Mouse (Mus musculus) stomach, embryonic 16.5 days (tissue): ENCODE data around the gene Spindoc. TPM values are rescaled to one million over a fixed set of nuclear protein-coding genes. Genes with fewer than 3 reads are reported as not detected.
A peak's percentile ranks its signal among the peaks of the same experiment; 100 is the strongest.

Experiments
- ATAC-seq: fragments of 200-750 bp; cut with Nextera tagmentation; 2 replicates; pipeline ENCODE4 v1.8.0; 2017; ENCODE audit warnings: moderate number of reproducible peaks, moderate TSS enrichment; ENCODE audit not compliant: insufficient read depth, low FRiP score
- H3K27ac ChIP-seq: fragments of 300-500 bp; sonication (generic); 2 replicates; pipeline ENCODE4 v1.5.1; 2014; ENCODE audit warnings: low read length
- H3K27me3 ChIP-seq: fragments of 300-500 bp; sonication (generic); 2 replicates; pipeline ENCODE4 v1.6.1; 2014; ENCODE audit warnings: low read length, control low read depth, mixed read lengths; ENCODE audit not compliant: control insufficient read depth, insufficient read depth
- H3K36me3 ChIP-seq: fragments of 300-500 bp; sonication (generic); 2 replicates; pipeline ENCODE4 v1.6.1; 2014; ENCODE audit warnings: low read length; ENCODE audit not compliant: control insufficient read depth, insufficient read depth
- H3K4me1 ChIP-seq: fragments of 300-500 bp; sonication (generic); 2 replicates; pipeline ENCODE4 v1.6.1; 2014; ENCODE audit warnings: low read length, control low read depth, mixed read lengths; ENCODE audit not compliant: control insufficient read depth, insufficient read depth
- H3K4me2 ChIP-seq: fragments of 300-500 bp; sonication (generic); 2 replicates; pipeline ENCODE4 v1.6.1; 2014; ENCODE audit warnings: low read depth, low read length, mixed read lengths
- H3K4me3 ChIP-seq: fragments of 300-500 bp; sonication (generic); replicated peaks from 2 replicates; pipeline ENCODE4 v1.5.1; 2014; ENCODE audit warnings: mild to moderate bottlenecking, low read length
- H3K9ac ChIP-seq: fragments of 300-500 bp; sonication (generic); 2 replicates; pipeline ENCODE4 v1.6.1; 2014; ENCODE audit warnings: low read length
- H3K9me3 ChIP-seq: fragments of 300-500 bp; sonication (generic); replicated peaks from 2 replicates; pipeline ENCODE4 v1.6.1; 2016; ENCODE audit warnings: low read length, control low read depth; ENCODE audit not compliant: control insufficient read depth
- WGBS: fragments of 180-500 bp; shearing (Covaris S2); extraction: QIAGEN DNeasy Blood & Tissue Kit; methylation state at CpG from one replicate; pipeline ENCODE4 v1.1.7; 2014; 5-methylcytosine and 5-hydroxymethylcytosine counted together
- polyA plus RNA-seq: library from polyadenylated mRNA; unstranded; fragments of >200 nt; fragmentation: Nextera tagmentation; extraction: Ambion mirVana; gene quantifications from 2 replicates; pipeline ENCODE4 v1.2.1, GENCODE M21; 2015

Gene Spindoc
- polyA plus RNA-seq, 1 experiment from 2014 or later: 19.8 TPM

DNA sequence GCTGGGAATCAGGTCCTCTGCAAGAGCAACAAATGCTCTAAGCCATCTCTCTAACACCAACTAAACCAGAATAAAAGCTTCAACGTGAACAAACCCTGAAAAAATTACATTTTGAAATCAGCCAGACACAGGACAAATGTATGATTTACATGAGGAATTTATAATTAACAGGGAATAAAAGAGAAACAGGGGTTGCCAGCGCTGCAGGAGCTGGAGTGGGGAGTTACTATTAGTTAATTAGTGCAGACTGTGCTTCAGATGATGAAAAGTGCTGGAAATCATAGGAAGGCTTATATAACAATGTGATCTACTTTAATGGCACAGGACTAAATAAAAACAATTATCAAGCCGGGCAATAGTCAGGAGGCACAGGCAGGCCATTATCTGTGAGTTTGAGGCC is 61.4 kb downstream of the Spindoc start:
- Histone ChIP-seq H3K4me2 (no peak overlapping the region), H3K27ac (no peak overlapping the region), H3K4me3 (no peak overlapping the region), H3K27me3 (no peaks in the 10 kb centered on the region), H3K4me1 (no peaks in the 10 kb centered on the region), H3K36me3 (no peaks in the 10 kb centered on the region), H3K9me3 (no peaks in the 10 kb centered on the region), H3K9ac (no peak overlapping the region)
- WGBS: 81% methylated on average over 3 of the region's 3 CpGs
- no peak for ATAC-seq

DNA sequence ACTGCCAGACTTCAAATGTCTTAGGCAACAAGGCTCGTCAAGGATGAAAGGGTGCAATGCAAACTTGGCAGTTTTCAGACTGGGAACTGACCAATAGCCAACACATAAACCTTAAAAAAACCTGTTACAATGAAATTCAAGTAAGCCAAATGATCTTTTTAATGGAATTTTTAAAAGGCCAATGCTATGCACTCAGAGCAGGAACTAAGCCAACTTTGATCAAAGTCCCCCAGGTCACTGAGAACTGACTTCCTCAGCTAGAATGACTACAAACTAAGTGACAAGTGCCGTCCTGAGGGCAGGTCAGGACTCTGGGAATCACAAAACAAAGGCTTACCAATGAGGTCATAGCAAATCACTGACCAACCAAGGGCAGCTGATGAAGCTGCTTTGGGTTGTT is 62.6 kb downstream of the Spindoc start:
- Histone ChIP-seq H3K27ac (no peak overlapping the region), H3K36me3 (no peaks in the 10 kb centered on the region), H3K4me3 (no peak overlapping the region), H3K27me3 (no peaks in the 10 kb centered on the region), H3K4me1 (peaks cover 3% of the 10 kb centered on the region; the same call in 1 of the 2 replicates), H3K9ac (no peak overlapping the region), H3K4me2 (no peak overlapping the region), H3K9me3 (no peaks in the 10 kb centered on the region)
- WGBS: 72% methylated on average over 2 of the region's 2 CpGs
- no peak for ATAC-seq

DNA sequence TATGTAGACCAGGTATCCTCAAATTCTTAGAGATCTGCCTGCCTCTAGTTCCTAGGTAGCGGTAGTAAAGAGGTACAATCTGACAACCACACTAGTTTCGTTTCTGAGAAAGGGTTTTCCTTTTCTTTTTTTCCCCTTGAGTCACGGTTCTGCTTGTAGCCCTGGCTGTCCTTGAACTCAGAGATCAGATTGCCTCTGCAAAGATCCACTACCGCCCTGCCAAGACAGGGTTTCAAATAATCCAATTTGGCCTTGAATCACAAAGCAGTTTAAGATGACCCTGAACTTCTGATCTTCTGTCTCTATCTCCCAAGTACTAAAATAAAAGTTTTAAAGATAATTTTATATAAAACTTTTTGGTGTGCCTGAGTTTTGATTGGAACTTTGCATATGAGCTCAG is 65.1 kb downstream of the Spindoc start:
- WGBS: 78% methylated on average over 4 of the region's 4 CpGs

GRCm38 (mm10) chr19:7316822-7317221 is 66.0 kb downstream of the Spindoc start:
- H3K36me3 ChIP-seq: no peaks in the 10 kb centered on the region
- peaks cover 19% of the 10 kb centered on the region for H3K4me1 ChIP-seq
- no peaks in the 10 kb centered on the region for H3K9me3 ChIP-seq
- no peak overlapping the region for H3K27ac ChIP-seq
- H3K9ac ChIP-seq: no peak overlapping the region
- H3K27me3 ChIP-seq: no peaks in the 10 kb centered on the region
- H3K4me2 ChIP-seq: no peak overlapping the region
- H3K4me3 ChIP-seq: no peak overlapping the region
- WGBS: 65% methylated on average over 4 of the region's 4 CpGs
- ATAC-seq: no peak

More for the DNA sequence above, 65.1 kb downstream of the Spindoc start:
- Histone ChIP-seq H3K27me3 (no peaks in the 10 kb centered on the region), H3K4me1 (peaks cover 15% of the 10 kb centered on the region), H3K4me2 (no peak overlapping the region), H3K4me3 (no peak overlapping the region), H3K36me3 (no peaks in the 10 kb centered on the region), H3K9ac (no peak overlapping the region), H3K27ac (no peak overlapping the region), H3K9me3 (no peaks in the 10 kb centered on the region)
- no peak for ATAC-seq

GRCm38 (mm10) chr19:7315587-7315984 is 67.2 kb downstream of the Spindoc start:
- H3K4me1 ChIP-seq: peaks cover 29% of the 10 kb centered on the region
- H3K9ac ChIP-seq: no peak overlapping the region
- H3K27ac ChIP-seq: no peak overlapping the region
- WGBS: 88% methylated on average over 4 of the region's 4 CpGs
- no peaks in the 10 kb centered on the region for H3K9me3 ChIP-seq
- H3K4me3 ChIP-seq: no peak overlapping the region
- H3K27me3 ChIP-seq: no peaks in the 10 kb centered on the region
- no peak overlapping the region for H3K4me2 ChIP-seq
- H3K36me3 ChIP-seq: no peaks in the 10 kb centered on the region
- no peak for ATAC-seq

GRCm38 (mm10) chr19:7314976-7315586 is 67.7 kb downstream of the Spindoc start:
- H3K36me3 ChIP-seq: no peaks in the 10 kb centered on the region
- no peak overlapping the region for H3K4me2 ChIP-seq
- H3K27me3 ChIP-seq: no peaks in the 10 kb centered on the region
- H3K4me3 ChIP-seq: no peak overlapping the region
- WGBS: 63% methylated on average over 8 of the region's 8 CpGs
- ATAC-seq: no peak
- H3K9ac ChIP-seq: no peak overlapping the region
- no peaks in the 10 kb centered on the region for H3K9me3 ChIP-seq
- H3K4me1 ChIP-seq: peaks cover 34% of the 10 kb centered on the region
- H3K27ac ChIP-seq: no peak overlapping the region

- Histone ChIP-seq H3K4me1 (peaks cover 47% of the 10 kb centered on the region), H3K36me3 (no peaks in the 10 kb centered on the region), H3K4me3 (no peak overlapping the region), H3K9me3 (no peaks in the 10 kb centered on the region), H3K9ac (no peak overlapping the region), H3K4me2 (no peak overlapping the region), H3K27me3 (no peaks in the 10 kb centered on the region), H3K27ac (0 out of 2 replicates have a peak overlapping the region, but pooled peaks have one; percentile 16)
- 68% methylated on average over 2 of the region's 2 CpGs for WGBS
- no peak for ATAC-seq
Measured at GRCm38 (mm10) chr19:7313660-7314059, 69.1 kb downstream of the Spindoc start.

- peak overlapping the region; percentile 42; the same call in 1 of the 2 replicates for H3K4me2 ChIP-seq
- H3K4me3 ChIP-seq: no peak overlapping the region; the same call in 1 of the 2 replicates
- peaks cover 67% of the 10 kb centered on the region for H3K4me1 ChIP-seq
- H3K36me3 ChIP-seq: no peaks in the 10 kb centered on the region
- peak overlapping the region; percentile 98 for H3K27ac ChIP-seq
- no peaks in the 10 kb centered on the region for H3K27me3 ChIP-seq
- H3K9me3 ChIP-seq: no peaks in the 10 kb centered on the region
- ATAC-seq: no peak
- WGBS: 29% methylated on average over 10 of the region's 10 CpGs
- peak overlapping the region; percentile 44 for H3K9ac ChIP-seq
Measured at GRCm38 (mm10) chr19:7311306-7311705, 71.5 kb downstream of the Spindoc start.

DNA sequence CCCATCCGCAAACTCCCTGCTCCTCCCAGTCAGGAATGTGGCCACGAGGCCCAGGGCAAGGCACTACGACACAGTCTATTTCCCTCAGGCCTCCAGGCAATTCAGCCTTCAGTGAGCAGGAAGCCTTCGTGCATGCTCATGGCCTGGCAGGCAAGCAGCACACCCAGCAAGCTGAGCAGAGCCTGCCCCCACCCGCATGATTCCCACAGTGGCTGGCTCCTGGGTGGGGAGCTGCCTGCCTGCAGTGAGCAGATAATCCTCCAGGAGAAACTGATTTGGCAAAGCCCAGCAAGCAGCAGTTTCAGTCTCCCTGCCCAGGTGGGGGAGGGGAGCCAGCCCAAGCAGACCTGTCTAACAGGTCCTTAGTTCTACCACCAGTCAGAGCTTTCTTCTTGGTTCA is 72.1 kb downstream of the Spindoc start:
- Histone ChIP-seq H3K9ac (peak overlapping the region; percentile 46), H3K27ac (peak overlapping the region; percentile 98), H3K4me2 (peak overlapping the region; percentile 3; the same call in 1 of the 2 replicates), H3K9me3 (no peaks in the 10 kb centered on the region), H3K4me1 (peaks cover 73% of the 10 kb centered on the region), H3K36me3 (no peaks in the 10 kb centered on the region), H3K4me3 (no peak overlapping the region), H3K27me3 (no peaks in the 10 kb centered on the region)
- WGBS: 14% methylated on average over 5 of the region's 5 CpGs
- peak; percentile 85 for ATAC-seq
